Mouse (Mus musculus) erythroblast, embryonic 14.5 days (primary cell): Measurements from ENCODE around the gene Anxa6.

Source experiments
- GATA1 ChIP-seq: IDR thresholded peaks from 2 replicates; pipeline ENCODE4 v1.6.1; 2012; ENCODE audit warnings: low read length, inconsistent platforms, mixed read lengths
- TAL1 ChIP-seq: IDR thresholded peaks from 3 replicates; pipeline ENCODE4 v1.6.1; 2012; ENCODE audit warnings: low read length, inconsistent platforms, mixed read lengths

GRCm38 (mm10) chr11:55041348-55041747, 8.1 kb upstream of the Anxa6 start:
- TF ChIP-seq TAL1 (no peak), GATA1 (no peak)
